Mouse (Mus musculus): ENCODE results near the gene Rwdd4a. TPM values are rescaled to one million over a fixed set of nuclear protein-coding genes. Genes with fewer than 3 reads are reported as not detected.

Rwdd4a gene
- polyA plus RNA-seq (2015; fragmentation: Nextera tagmentation; extraction: Ambion mirVana), result 37.1 and 39.7 TPM in 2 replicates

- H3K36me3 ChIP-seq, result peaks cover 29% of the 10 kb centered on the region
- H3K27ac ChIP-seq, result peak within 1 kb of the TSS; percentile 86
- ATAC-seq, result peak; percentile 100
- H3K4me3 ChIP-seq (replicated peaks), result peak within 1 kb of the TSS; percentile 88
- H3K4me1 ChIP-seq (replicated peaks), result peaks cover 33% of the 10 kb centered on the region
- WGBS, result under 1% methylated on average over 60 of the region's 65 CpGs
- H3K9ac ChIP-seq (replicated peaks), result peak within 1 kb of the TSS; percentile 89
- peak within 1 kb of the TSS; percentile 77 for H3K4me2 ChIP-seq (replicated peaks)
- no peaks in the 10 kb centered on the region for H3K9me3 ChIP-seq
- H3K27me3 ChIP-seq, result no peaks in the 10 kb centered on the region
Measured at GRCm38 (mm10) chr8:47533344-47534125, at the start of gene Rwdd4a, which contains the start of gene Trappc11. Gene Rwdd4a, plus strand, starts transcription at chr8:47533664. Gene Trappc11, minus strand, starts transcription at chr8:47533470.

DNA sequence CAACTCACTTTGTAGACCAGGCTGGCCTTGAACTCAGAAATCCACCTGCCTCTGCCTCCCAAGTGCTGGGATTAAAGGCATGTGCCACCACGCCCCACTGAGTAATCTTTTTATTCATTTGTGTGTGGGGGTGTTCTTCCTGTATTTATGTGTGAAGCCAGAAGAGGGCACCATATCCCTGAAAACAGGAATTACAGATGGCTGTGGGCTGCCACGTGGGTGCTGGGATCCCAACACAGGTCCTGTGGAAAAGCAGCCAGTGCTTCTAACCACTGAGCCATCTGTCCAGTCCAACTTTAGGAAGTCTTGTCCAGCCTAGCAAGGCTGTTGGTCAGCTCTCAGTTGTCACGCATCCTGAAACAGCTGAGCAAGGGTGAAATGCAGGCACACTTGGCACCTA is 46.2 kb upstream of the Rwdd4a start:
- ATAC-seq, result no peak
- no peak overlapping the region for H3K9ac ChIP-seq (replicated peaks)
- H3K27me3 ChIP-seq, result no peaks in the 10 kb centered on the region
- H3K36me3 ChIP-seq, result peaks cover 46% of the 10 kb centered on the region
- H3K4me3 ChIP-seq (replicated peaks), result no peak overlapping the region
- WGBS, result 87% methylated on average over 3 of the region's 3 CpGs
- peaks cover 5% of the 10 kb centered on the region; the same call in 1 of the 2 replicates for H3K9me3 ChIP-seq
- no peak overlapping the region for H3K27ac ChIP-seq
- H3K4me2 ChIP-seq (replicated peaks), result no peak overlapping the region
- H3K4me1 ChIP-seq (replicated peaks), result 0 out of 2 replicates have a peak, but pooled peaks cover 2% of the 10 kb centered on the region

- WGBS, result 97% methylated on average over 12 of the region's 12 CpGs
- Histone ChIP-seq H3K9me3 (no peaks in the 10 kb centered on the region), H3K4me1 (replicated peaks) (0 out of 2 replicates have a peak, but pooled peaks cover 2% of the 10 kb centered on the region), H3K27me3 (no peaks in the 10 kb centered on the region), H3K36me3 (peaks cover 83% of the 10 kb centered on the region), H3K4me3 (replicated peaks) (no peak overlapping the region), H3K27ac (no peak overlapping the region), H3K4me2 (replicated peaks) (no peak overlapping the region), H3K9ac (replicated peaks) (no peak overlapping the region)
- no peak for ATAC-seq
Measured at GRCm38 (mm10) chr8:47493106-47493505, 40.4 kb upstream of the Rwdd4a start.

DNA sequence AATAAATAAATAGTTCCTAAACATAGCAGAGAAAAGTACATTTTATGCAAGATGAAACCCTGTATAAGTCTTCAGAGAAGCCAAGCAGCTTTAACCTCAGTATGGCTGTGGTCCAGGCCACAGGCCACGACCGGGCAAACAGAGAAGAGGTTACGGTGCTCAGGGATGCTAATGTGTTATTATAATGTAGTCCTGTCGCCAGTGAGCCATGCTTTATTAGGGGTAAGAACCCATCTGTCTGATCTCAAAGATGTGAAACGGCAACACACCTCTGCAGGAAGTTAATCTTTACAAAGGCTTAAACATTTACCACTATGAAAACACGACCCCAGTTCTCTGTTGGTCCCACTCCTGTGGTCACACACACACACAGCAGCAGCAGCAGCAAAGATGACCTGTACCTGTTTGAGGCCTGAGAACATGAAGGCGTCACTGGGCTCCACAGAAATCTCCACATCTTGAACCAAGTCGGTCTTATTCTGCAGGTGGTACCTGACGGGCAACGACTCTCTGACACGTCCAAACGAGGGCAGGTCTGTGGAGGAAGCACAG is 38.8 kb upstream of the Rwdd4a start:
- ATAC-seq, result no peak
- Histone ChIP-seq H3K9me3 (no peaks in the 10 kb centered on the region), H3K4me2 (replicated peaks) (no peak overlapping the region), H3K9ac (replicated peaks) (no peak overlapping the region), H3K27me3 (no peaks in the 10 kb centered on the region), H3K27ac (no peak overlapping the region), H3K4me3 (replicated peaks) (no peak overlapping the region), H3K36me3 (peaks cover 89% of the 10 kb centered on the region), H3K4me1 (replicated peaks) (no peaks in the 10 kb centered on the region)
- WGBS, result 88% methylated on average over 12 of the region's 12 CpGs

GRCm38 (mm10) chr8:47495428-47495827 is 38.0 kb upstream of the Rwdd4a start:
- no peak overlapping the region for H3K4me3 ChIP-seq (replicated peaks)
- no peak overlapping the region for H3K27ac ChIP-seq
- H3K9me3 ChIP-seq, result no peaks in the 10 kb centered on the region
- no peak for ATAC-seq
- no peak overlapping the region for H3K4me2 ChIP-seq (replicated peaks)
- H3K27me3 ChIP-seq, result no peaks in the 10 kb centered on the region
- H3K9ac ChIP-seq (replicated peaks), result no peak overlapping the region
- no peaks in the 10 kb centered on the region for H3K4me1 ChIP-seq (replicated peaks)
- peaks cover 92% of the 10 kb centered on the region for H3K36me3 ChIP-seq
- WGBS, result 95% methylated on average over 6 of the region's 6 CpGs

- H3K9ac ChIP-seq (replicated peaks), result no peak overlapping the region
- H3K4me1 ChIP-seq (replicated peaks), result no peaks in the 10 kb centered on the region
- H3K27ac ChIP-seq, result no peak overlapping the region
- no peak overlapping the region for H3K4me2 ChIP-seq (replicated peaks)
- ATAC-seq, result no peak
- peaks cover 91% of the 10 kb centered on the region for H3K36me3 ChIP-seq
- no peaks in the 10 kb centered on the region for H3K9me3 ChIP-seq
- WGBS, result 92% methylated on average over 2 of the region's 2 CpGs
- no peaks in the 10 kb centered on the region for H3K27me3 ChIP-seq
- no peak overlapping the region for H3K4me3 ChIP-seq (replicated peaks)
Measured at GRCm38 (mm10) chr8:47501994-47502393, 31.5 kb upstream of the Rwdd4a start.

DNA sequence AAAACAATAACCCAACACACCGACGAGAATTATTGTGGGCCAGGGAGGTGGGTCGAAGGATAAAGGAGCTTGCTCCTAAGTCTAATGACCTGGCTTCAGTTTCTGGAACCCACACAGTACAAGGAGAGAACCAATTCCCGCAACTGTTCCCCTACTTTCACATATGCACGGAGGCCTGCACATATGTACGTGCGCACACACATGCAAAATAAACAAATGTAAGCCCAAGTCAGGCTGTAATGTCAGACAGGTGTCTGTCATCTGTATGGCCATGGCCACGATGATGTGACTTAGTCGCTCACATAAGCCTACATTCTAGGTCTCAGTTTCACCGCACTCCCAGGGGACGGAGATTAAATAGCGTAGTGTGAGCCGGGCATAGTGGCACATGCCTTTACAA is 30.9 kb upstream of the Rwdd4a start:
- H3K27me3 ChIP-seq, result no peaks in the 10 kb centered on the region
- no peak overlapping the region for H3K27ac ChIP-seq
- H3K4me3 ChIP-seq (replicated peaks), result no peak overlapping the region
- H3K4me2 ChIP-seq (replicated peaks), result no peak overlapping the region
- H3K9me3 ChIP-seq, result no peaks in the 10 kb centered on the region
- no peaks in the 10 kb centered on the region for H3K4me1 ChIP-seq (replicated peaks)
- WGBS, result 97% methylated on average over 13 of the region's 13 CpGs
- no peak for ATAC-seq
- H3K9ac ChIP-seq (replicated peaks), result no peak overlapping the region
- H3K36me3 ChIP-seq, result peaks cover 95% of the 10 kb centered on the region

DNA sequence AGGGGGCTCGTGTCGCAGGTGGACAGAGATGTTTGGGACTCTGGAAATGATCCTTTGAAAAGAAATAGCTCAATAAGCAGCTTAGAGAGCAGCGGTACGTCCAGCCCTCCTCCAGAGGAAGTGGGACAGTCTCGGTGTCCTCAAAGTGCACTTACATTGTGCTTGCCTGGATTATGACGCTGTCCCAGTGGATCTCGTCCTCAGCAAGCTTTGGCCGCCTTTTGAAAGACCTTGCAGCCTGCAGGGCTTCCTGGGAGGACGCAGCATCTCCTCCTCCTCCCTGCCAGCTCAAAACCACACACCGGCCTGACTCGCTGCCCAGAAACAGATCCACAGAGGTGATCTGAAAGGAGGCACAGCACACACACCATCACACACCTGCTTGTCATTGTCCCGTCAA is 28.0 kb upstream of the Rwdd4a start:
- no peak overlapping the region for H3K9ac ChIP-seq (replicated peaks)
- no peak overlapping the region for H3K4me3 ChIP-seq (replicated peaks)
- H3K4me2 ChIP-seq (replicated peaks), result no peak overlapping the region
- H3K9me3 ChIP-seq, result no peaks in the 10 kb centered on the region
- H3K27ac ChIP-seq, result no peak overlapping the region
- 84% methylated on average over 12 of the region's 12 CpGs for WGBS
- ATAC-seq, result no peak
- peaks cover 91% of the 10 kb centered on the region for H3K36me3 ChIP-seq
- no peaks in the 10 kb centered on the region for H3K4me1 ChIP-seq (replicated peaks)
- no peaks in the 10 kb centered on the region for H3K27me3 ChIP-seq

DNA sequence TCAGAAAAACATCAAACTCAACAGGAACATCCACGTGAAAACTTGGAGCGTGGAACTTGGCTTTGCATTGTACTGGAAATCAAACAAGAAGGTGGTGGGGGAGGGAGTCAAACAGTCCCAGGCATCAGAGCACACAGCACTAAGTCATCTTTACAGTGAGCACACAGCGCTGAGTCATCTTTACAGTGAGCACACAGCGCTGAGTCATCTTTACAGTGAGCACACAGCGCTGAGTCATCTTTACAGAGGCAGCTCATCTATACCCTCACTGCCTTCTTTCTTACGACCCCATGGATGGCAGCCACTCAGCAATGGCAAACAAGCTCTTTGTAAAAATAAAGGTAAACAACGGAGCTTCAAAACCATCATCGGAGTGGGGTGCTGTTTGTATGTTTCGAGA is 22.5 kb upstream of the Rwdd4a start:
- no peaks in the 10 kb centered on the region for H3K9me3 ChIP-seq
- peaks cover 83% of the 10 kb centered on the region for H3K36me3 ChIP-seq
- no peaks in the 10 kb centered on the region for H3K4me1 ChIP-seq (replicated peaks)
- no peak overlapping the region for H3K9ac ChIP-seq (replicated peaks)
- H3K4me3 ChIP-seq (replicated peaks), result no peak overlapping the region
- no peak overlapping the region for H3K4me2 ChIP-seq (replicated peaks)
- no peaks in the 10 kb centered on the region for H3K27me3 ChIP-seq
- no peak for ATAC-seq
- H3K27ac ChIP-seq, result no peak overlapping the region
- WGBS, result 96% methylated on average over 9 of the region's 9 CpGs

- no peak for ATAC-seq
- no peaks in the 10 kb centered on the region for H3K9me3 ChIP-seq
- H3K4me3 ChIP-seq (replicated peaks), result no peak overlapping the region
- no peak overlapping the region for H3K4me2 ChIP-seq (replicated peaks)
- no peak overlapping the region for H3K27ac ChIP-seq
- peaks cover 81% of the 10 kb centered on the region for H3K36me3 ChIP-seq
- no peaks in the 10 kb centered on the region for H3K4me1 ChIP-seq (replicated peaks)
- H3K27me3 ChIP-seq, result no peaks in the 10 kb centered on the region
- H3K9ac ChIP-seq (replicated peaks), result no peak overlapping the region
- 96% methylated on average over 15 of the region's 15 CpGs for WGBS
Measured at GRCm38 (mm10) chr8:47513601-47514000, 19.9 kb upstream of the Rwdd4a start.

DNA sequence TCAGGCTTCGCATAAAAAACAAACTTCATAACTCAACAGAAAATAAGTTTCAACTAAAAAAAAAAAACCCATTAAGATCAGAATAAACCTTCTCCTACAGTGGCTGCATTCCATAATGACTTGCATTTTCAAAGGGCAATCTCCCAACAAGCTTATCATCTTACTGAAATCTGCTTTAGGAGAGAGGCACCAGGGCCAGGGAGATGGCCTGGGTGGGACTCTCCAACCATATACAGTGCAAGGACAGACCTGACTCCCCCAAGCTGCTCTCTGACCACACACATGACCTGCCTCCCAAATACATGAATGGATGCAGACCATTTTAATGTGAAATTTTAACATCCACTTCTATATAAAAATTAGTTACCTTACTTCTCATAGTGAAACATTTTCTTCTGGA is 5.4 kb upstream of the Rwdd4a start:
- 91% methylated on average over 1 of the region's 1 CpGs for WGBS
- no peaks in the 10 kb centered on the region for H3K27me3 ChIP-seq
- no peaks in the 10 kb centered on the region for H3K9me3 ChIP-seq
- H3K27ac ChIP-seq, result no peak overlapping the region
- peaks cover 55% of the 10 kb centered on the region for H3K36me3 ChIP-seq
- no peak overlapping the region for H3K9ac ChIP-seq (replicated peaks)
- no peak overlapping the region for H3K4me2 ChIP-seq (replicated peaks)
- H3K4me1 ChIP-seq (replicated peaks), result peaks cover 12% of the 10 kb centered on the region
- no peak for ATAC-seq
- H3K4me3 ChIP-seq (replicated peaks), result no peak overlapping the region

DNA sequence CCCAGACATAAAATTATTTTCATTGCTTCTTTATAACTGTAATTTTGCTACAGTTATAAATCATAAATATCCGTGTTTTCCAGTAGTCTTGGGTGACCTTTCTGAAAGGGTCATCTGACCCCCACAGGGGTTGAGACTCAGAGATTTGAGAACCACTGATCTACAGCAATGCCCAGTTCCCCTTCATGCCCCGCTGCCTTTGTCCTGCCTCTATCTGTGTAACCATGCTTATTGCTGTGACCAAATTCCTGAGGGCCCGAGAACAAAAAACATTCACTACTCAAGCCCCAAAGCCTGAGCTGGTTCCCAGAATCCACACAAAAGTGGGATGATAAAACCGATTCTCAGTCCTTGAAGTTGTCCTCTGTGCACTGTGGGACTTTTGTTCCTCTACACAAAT is 4.9 kb downstream of the Rwdd4a start:
- peaks cover 21% of the 10 kb centered on the region for H3K4me1 ChIP-seq (replicated peaks)
- no peaks in the 10 kb centered on the region for H3K9me3 ChIP-seq
- no peak overlapping the region for H3K27ac ChIP-seq
- no peak overlapping the region for H3K4me3 ChIP-seq (replicated peaks)
- no peaks in the 10 kb centered on the region for H3K27me3 ChIP-seq
- ATAC-seq, result no peak
- WGBS, result 48% methylated on average over 4 of the region's 4 CpGs
- peaks cover 38% of the 10 kb centered on the region for H3K36me3 ChIP-seq
- H3K9ac ChIP-seq (replicated peaks), result no peak overlapping the region
- no peak overlapping the region for H3K4me2 ChIP-seq (replicated peaks)

Measured in midbrain, embryonic 13.5 days (tissue).